Mouse (Mus musculus): ENCODE results near the gene Vmn2r34. TPM values are rescaled to one million over a fixed set of nuclear protein-coding genes. Genes with fewer than 3 reads are reported as not detected.
A peak's percentile ranks its signal among the peaks of the same experiment; 100 is the strongest.
"Not testable (repeated sequence)": the region's sequence is repeated elsewhere in the genome, so short reads cannot be mapped to it uniquely, and the experiment has no call there.

Vmn2r34 gene
- not detected in 2 replicates for polyA plus RNA-seq (2014; fragmentation: Nextera tagmentation; extraction: Ambion mirVana)

DNA sequence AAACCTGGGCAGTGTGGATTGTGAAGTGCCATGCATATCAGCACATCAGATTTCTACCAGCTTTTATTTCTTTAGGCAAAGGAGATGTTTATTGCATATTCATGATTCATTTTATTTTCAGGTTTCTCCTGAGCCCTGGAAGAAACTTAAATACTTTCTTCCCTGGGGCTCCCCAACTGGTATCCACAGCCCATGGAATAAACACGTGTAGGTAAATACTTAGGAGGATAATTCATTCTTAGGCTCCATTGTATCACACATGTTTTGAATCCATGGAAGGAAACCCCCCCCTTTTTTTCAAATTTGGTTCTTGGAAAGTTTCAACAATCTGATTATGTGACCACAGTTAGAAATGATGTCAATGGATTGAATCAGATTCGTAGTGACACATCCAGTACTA, at the start of gene Vmn2r34:
Gene Vmn2r34, minus strand, starts transcription at position 101 of the 400 bp plus-strand sequence.
- DNase-seq (ENCODE audit: low spot score); H3K4me1 ChIP-seq (replicated peaks; ENCODE audit: control insufficient read depth, insufficient read depth, low read length); H3K27me3 ChIP-seq (replicated peaks; ENCODE audit: control insufficient read depth, insufficient read depth, low read length); H3K27ac ChIP-seq (ENCODE audit: low read depth, low read length); H3K4me2 ChIP-seq; ATAC-seq (replicated peaks; ENCODE audit: low FRiP score); H3K36me3 ChIP-seq (ENCODE audit: control insufficient read depth, insufficient read depth, low read length); H3K9ac ChIP-seq (ENCODE audit: low read depth, low read length); H3K4me3 ChIP-seq (ENCODE audit: low read depth, low read length); H3K9me3 ChIP-seq (ENCODE audit: control insufficient read depth, low read length): not testable (repeated sequence)
- WGBS = no CpG with 5 or more reads among the region's 2 CpGs

DNA sequence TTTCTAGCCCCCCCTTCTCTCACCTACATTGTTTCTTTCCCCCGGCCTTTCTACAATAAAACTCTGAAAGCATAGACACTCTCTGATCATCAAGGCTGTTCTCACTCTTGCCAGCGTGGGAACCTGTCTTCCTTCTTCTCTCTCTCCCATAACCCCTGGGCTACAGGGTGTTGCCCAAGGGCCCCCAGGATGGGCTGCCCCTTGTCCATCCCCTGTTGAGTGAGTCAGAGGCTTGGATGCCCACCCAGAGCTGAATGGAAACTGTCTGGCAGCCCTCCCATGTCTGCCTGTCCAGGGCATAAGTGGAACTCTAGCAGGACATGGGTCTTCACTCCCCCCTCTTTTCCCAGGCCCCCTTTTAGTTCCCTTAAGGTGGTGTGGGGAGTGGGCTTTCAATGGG, 15.3 kb downstream of the Vmn2r34 start:
- peak; percentile 8 for DNase-seq (ENCODE audit: low spot score)
- ATAC-seq (replicated peaks; ENCODE audit: low FRiP score); H3K9ac ChIP-seq (ENCODE audit: low read depth, low read length); H3K27me3 ChIP-seq (replicated peaks; ENCODE audit: control insufficient read depth, insufficient read depth, low read length); H3K27ac ChIP-seq (ENCODE audit: low read depth, low read length); H3K4me3 ChIP-seq (ENCODE audit: low read depth, low read length); H3K4me1 ChIP-seq (replicated peaks; ENCODE audit: control insufficient read depth, insufficient read depth, low read length); H3K9me3 ChIP-seq (ENCODE audit: control insufficient read depth, low read length); H3K4me2 ChIP-seq; H3K36me3 ChIP-seq (ENCODE audit: control insufficient read depth, insufficient read depth, low read length): not testable (repeated sequence)
- WGBS = 74% methylated on average over 2 of the region's 2 CpGs

Other genes starting within 250 kb of the Vmn2r34 start
- not detected in 2 replicates for gene Vmn2r32, start 209.5 kb downstream of the Vmn2r34 start, polyA plus RNA-seq (2014; fragmentation: Nextera tagmentation; extraction: Ambion mirVana)
- not detected in 2 replicates for gene Vmn2r33, start 122.7 kb downstream of the Vmn2r34 start, polyA plus RNA-seq (2014; fragmentation: Nextera tagmentation; extraction: Ambion mirVana)
- not detected in 2 replicates for gene Vmn2r35, start 130.4 kb upstream of the Vmn2r34 start, polyA plus RNA-seq (2014; fragmentation: Nextera tagmentation; extraction: Ambion mirVana)
- not detected in 2 replicates for gene Vmn2r36, start 213.0 kb upstream of the Vmn2r34 start, polyA plus RNA-seq (2014; fragmentation: Nextera tagmentation; extraction: Ambion mirVana)